Mouse (Mus musculus) heart, adult 2 months (tissue): Measurements from ENCODE around the gene Cebpb.

ENCODE experiments used
- CTCF ChIP-seq: fragments of 200-600 bp; IDR thresholded peaks from 2 replicates; pipeline ENCODE4 v1.8.1; 2022; ENCODE audit warnings: antibody characterized with exemption, mild to moderate bottlenecking, moderate library complexity
- EP300 ChIP-seq: fragments of 200-500 bp; IDR thresholded peaks from 2 replicates; pipeline ENCODE4 v1.6.1; 2011; ENCODE audit warnings: low read depth, low read length, control low read depth; ENCODE audit not compliant: insufficient read depth
- POLR2A ChIP-seq: fragments of 200-500 bp; IDR thresholded peaks from 2 replicates; pipeline ENCODE4 v1.6.1; 2011; ENCODE audit warnings: mild to moderate bottlenecking, low read depth, low read length, control low read depth; ENCODE audit not compliant: insufficient read depth

GRCm38 (mm10) chr2:167679902-167680430 is 8.7 kb upstream of the Cebpb start:
- TF ChIP-seq CTCF (peak; percentile 89), POLR2A (no peak), EP300 (no peak)
